Mouse (Mus musculus): ENCODE measurements around the gene Akt3. TPM values are rescaled to one million over a fixed set of nuclear protein-coding genes. Genes with fewer than 3 reads are reported as not detected.

Akt3 gene
- polyA plus RNA-seq, 1 experiment, result 32.6 TPM

DNA sequence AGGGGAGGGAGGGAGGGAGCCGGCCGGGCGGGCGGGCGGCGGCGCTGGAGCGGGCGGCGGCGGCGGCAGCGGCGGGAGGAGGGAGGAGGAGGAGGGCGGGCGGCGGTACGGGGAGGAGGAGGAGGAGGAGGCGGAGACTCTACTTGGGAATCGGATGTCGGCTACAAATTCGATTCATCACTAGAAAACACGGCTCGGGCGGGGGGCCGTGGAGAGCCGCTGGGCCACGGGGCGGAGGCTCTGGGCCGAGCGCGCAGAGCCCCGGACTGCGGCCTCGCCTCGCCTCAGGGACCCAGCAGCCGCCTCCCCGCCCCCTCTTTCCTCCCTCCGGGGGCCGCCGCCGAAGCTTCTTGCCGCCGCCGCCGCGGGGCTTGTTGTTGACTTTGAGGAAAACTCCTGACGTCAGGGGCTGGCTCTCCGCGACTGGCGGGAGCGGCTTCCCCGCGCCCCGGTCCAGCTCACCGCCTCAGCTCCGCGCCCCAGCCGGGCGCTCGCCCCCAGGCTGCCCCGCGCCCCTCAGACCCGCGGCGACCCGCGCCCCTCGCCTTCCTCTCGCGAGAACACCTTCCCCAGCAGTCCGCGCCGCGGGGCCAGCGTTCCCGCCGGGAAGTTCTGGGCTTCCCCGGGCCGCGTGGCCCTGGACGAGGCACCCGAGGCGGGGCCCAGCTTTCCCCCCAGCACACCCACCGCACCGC lies 487 bp upstream of the Akt3 start:
- no peak for TF ChIP-seq POLR2A (IDR thresholded peaks at IDR 0.05; ENCODE audit: borderline replicate concordance, low read depth, low read length)
- no peak for TF ChIP-seq CTCF (IDR thresholded peaks at IDR 0.05; ENCODE audit: low read depth, low read length)
- Histone ChIP-seq H3K4me1 (ENCODE audit: control insufficient read depth, insufficient read depth, low read length) (peaks cover 15% of the 10 kb centered on the region), H3K27ac (ENCODE audit: insufficient read depth, low read depth, low read length) (peak overlapping the region; percentile 49), H3K4me3 (ENCODE audit: insufficient read depth, low read length) (peak overlapping the region; percentile 76)

DNA sequence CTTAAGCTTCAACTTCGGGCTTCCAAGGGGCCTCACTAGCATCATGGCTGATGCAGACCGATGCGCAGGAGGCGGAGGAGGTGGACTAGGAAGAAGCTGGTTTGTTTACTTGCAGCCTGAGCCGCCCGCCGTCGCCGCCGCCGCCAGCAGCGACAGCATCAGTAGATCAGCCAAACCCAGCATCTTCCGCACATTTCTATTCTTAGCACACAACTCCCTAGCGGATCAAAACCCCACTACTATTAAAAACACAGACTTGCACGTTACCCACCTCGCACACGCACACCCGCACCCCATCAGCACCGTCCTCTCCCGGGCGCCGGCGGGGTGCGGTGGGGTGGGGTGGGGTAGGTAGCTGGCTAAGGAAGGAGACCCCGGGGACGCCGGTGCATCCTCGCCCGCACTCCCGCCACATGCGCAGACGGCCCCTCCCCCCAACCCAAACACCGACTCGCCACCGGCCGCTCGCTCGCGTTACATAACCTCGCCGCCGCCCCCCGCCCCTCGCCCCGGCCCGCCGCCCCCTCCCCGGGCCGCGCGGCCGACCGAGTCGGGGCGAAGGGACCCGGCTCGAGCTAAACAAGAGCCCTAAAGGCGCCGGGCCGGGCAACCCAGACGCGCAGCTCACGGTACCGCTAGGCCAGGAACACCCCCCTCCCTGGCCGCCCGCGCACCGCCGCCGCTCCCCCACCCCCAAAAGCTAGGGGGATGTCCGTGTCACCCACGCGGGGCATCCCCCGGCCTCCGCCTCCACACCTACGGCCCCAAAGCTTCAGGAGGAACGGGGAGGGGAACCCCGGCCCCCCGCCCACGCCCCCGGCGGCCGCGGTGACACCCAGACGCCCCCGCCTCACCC lies 597 bp downstream of the Akt3 start:
- peak overlapping the region; percentile 37; the same call in 1 of the 2 replicates for H3K27ac ChIP-seq (ENCODE audit: insufficient read depth, low read depth, low read length)
- TF ChIP-seq CTCF (IDR thresholded peaks at IDR 0.05; ENCODE audit: low read depth, low read length) (no peak), POLR2A (IDR thresholded peaks at IDR 0.05; ENCODE audit: borderline replicate concordance, low read depth, low read length) (no peak)
- H3K4me1 ChIP-seq (ENCODE audit: control insufficient read depth, insufficient read depth, low read length), result peaks cover 15% of the 10 kb centered on the region
- peak overlapping the region; percentile 57 for H3K4me3 ChIP-seq (ENCODE audit: insufficient read depth, low read length)

DNA sequence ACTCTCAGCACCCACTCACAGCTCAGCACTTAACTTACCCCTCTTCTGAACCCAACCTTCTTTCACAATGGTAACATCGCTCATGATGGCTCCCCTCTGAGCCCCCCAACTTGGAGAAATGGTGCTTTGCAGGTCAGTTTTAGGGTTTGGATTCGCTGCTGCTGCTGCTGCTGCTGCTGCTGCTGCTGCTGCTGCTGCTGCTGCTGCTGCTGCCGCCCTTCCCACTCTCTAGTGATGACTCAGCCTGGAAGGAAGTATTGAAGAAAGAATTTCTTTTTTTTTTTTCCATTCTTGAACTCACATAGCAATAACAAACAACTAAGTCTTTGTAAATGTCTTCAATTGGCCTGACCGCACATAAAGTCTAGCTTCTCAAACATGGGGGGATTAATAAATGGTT lies 9.4 kb downstream of the Akt3 start:
- no peak for TF ChIP-seq POLR2A (IDR thresholded peaks at IDR 0.05; ENCODE audit: borderline replicate concordance, low read depth, low read length)
- TF ChIP-seq CTCF (IDR thresholded peaks at IDR 0.05; ENCODE audit: low read depth, low read length), result no peak
- Histone ChIP-seq H3K4me3 (ENCODE audit: insufficient read depth, low read length) (peak overlapping the region; percentile 49), H3K27ac (ENCODE audit: insufficient read depth, low read depth, low read length) (0 out of 2 replicates have a peak overlapping the region, but pooled peaks have one; percentile 2), H3K4me1 (ENCODE audit: control insufficient read depth, insufficient read depth, low read length) (peaks cover 2% of the 10 kb centered on the region; the same call in 1 of the 2 replicates)

DNA sequence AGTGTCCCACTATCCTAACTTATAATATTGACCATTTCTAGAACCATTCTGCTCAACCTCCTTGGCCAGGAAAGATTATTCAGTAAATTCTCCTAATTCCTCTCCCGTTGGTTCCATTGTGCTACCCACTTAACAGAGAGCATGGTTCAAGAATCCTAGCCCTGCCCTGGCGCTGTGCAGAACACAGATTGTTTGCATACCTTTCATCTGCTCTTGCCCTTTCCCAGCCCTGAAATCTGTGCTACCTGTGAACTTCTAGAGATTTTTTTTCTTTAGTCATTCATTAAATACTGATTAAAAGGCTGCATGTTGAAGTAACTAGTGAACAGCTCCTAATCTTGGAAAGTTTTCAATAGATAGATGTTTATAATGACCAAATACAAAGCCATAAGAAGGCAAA lies 19.6 kb downstream of the Akt3 start:
- Histone ChIP-seq H3K27ac (ENCODE audit: insufficient read depth, low read depth, low read length) (no peak overlapping the region), H3K4me1 (ENCODE audit: control insufficient read depth, insufficient read depth, low read length) (no peaks in the 10 kb centered on the region), H3K4me3 (ENCODE audit: insufficient read depth, low read length) (no peak overlapping the region)
- TF ChIP-seq POLR2A (IDR thresholded peaks at IDR 0.05; ENCODE audit: borderline replicate concordance, low read depth, low read length), result no peak
- TF ChIP-seq CTCF (IDR thresholded peaks at IDR 0.05; ENCODE audit: low read depth, low read length), result no peak

DNA sequence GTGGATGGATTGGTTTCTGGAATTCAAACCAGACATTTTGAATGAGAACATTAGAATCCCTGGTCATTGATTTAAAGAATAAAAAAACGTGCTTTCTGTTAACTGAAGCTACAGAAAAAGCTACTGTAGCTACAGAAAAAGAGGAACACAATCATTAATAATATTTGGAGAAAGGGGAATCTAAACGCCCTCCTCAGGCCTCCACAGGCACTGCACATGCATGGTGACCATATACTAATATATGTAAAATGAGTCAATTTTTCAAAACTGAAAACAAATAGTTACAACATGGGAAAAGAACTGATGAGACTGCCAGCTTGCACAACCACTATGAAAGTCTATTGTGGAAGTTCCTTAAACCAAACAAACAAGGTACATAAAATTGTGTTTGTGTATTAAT lies 21.3 kb downstream of the Akt3 start:
- Histone ChIP-seq H3K4me3 (ENCODE audit: insufficient read depth, low read length) (no peak overlapping the region), H3K27ac (ENCODE audit: insufficient read depth, low read depth, low read length) (no peak overlapping the region), H3K4me1 (ENCODE audit: control insufficient read depth, insufficient read depth, low read length) (no peaks in the 10 kb centered on the region)
- TF ChIP-seq CTCF (IDR thresholded peaks at IDR 0.05; ENCODE audit: low read depth, low read length) (no peak), POLR2A (IDR thresholded peaks at IDR 0.05; ENCODE audit: borderline replicate concordance, low read depth, low read length) (no peak)

DNA sequence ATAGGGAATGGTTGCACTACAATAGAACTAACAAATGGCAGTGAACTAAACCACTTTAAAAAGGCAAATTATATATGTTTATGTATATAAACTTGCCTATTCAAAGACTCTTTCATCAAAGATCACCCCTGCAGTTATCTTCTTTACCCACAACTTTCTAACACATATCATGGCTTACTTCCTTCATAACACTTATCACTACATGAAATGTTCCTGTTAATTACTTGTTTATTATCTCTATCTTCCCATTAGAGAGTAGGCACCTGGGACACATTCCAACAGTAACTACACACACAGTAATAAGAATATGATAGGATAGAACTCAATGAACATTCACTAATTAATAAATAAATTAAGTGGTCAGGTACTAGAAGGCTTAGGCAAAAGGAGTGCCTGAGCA lies 21.8 kb downstream of the Akt3 start:
- Histone ChIP-seq H3K27ac (ENCODE audit: insufficient read depth, low read depth, low read length) (no peak overlapping the region), H3K4me1 (ENCODE audit: control insufficient read depth, insufficient read depth, low read length) (0 out of 2 replicates have a peak, but pooled peaks cover 1% of the 10 kb centered on the region), H3K4me3 (ENCODE audit: insufficient read depth, low read length) (no peak overlapping the region)
- no peak for TF ChIP-seq CTCF (IDR thresholded peaks at IDR 0.05; ENCODE audit: low read depth, low read length)
- no peak for TF ChIP-seq POLR2A (IDR thresholded peaks at IDR 0.05; ENCODE audit: borderline replicate concordance, low read depth, low read length)

DNA sequence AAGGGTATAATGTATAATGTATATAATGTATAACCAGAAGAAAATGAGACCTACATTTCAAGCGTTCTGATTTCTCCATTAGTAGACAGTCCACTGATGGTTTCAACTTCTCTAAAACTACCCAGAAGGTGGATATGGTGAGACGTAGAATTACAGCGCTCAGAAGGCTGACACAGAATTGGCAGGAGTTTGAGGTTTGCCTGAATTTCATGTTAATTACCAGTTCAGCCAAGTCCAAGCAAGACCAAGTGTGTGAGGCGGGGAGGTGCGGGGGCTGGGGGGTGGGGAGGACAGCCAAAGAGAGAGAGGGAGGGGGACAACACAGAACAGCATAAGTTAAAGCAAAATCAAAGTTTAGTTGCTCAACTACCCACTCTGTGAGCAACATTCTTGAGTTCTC lies 23.5 kb downstream of the Akt3 start:
- Histone ChIP-seq H3K4me3 (ENCODE audit: insufficient read depth, low read length) (no peak overlapping the region), H3K4me1 (ENCODE audit: control insufficient read depth, insufficient read depth, low read length) (0 out of 2 replicates have a peak, but pooled peaks cover 2% of the 10 kb centered on the region), H3K27ac (ENCODE audit: insufficient read depth, low read depth, low read length) (no peak overlapping the region)
- TF ChIP-seq CTCF (IDR thresholded peaks at IDR 0.05; ENCODE audit: low read depth, low read length) (no peak), POLR2A (IDR thresholded peaks at IDR 0.05; ENCODE audit: borderline replicate concordance, low read depth, low read length) (no peak)

DNA sequence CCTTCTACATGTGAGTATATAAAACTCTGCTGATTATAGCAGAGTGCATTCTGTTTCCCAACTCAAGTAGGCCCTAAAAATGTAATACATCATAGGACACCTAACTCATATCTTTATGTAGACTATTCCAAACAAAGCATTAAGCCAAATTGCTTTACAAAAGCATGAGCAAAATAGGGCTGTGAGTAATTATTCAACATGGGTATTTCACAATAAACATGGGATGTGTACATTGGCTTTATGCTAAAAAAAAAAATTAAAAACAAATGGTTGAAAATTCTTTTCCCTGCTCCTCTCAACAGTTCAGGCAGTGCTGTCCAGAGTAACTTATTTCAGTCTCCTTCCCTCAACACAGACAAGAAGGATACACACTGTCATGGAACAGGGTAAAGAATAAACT lies 26.9 kb downstream of the Akt3 start:
- Histone ChIP-seq H3K27ac (ENCODE audit: insufficient read depth, low read depth, low read length) (no peak overlapping the region), H3K4me3 (ENCODE audit: insufficient read depth, low read length) (no peak overlapping the region), H3K4me1 (ENCODE audit: control insufficient read depth, insufficient read depth, low read length) (0 out of 2 replicates have a peak, but pooled peaks cover 2% of the 10 kb centered on the region)
- TF ChIP-seq CTCF (IDR thresholded peaks at IDR 0.05; ENCODE audit: low read depth, low read length) (no peak), POLR2A (IDR thresholded peaks at IDR 0.05; ENCODE audit: borderline replicate concordance, low read depth, low read length) (no peak)

DNA sequence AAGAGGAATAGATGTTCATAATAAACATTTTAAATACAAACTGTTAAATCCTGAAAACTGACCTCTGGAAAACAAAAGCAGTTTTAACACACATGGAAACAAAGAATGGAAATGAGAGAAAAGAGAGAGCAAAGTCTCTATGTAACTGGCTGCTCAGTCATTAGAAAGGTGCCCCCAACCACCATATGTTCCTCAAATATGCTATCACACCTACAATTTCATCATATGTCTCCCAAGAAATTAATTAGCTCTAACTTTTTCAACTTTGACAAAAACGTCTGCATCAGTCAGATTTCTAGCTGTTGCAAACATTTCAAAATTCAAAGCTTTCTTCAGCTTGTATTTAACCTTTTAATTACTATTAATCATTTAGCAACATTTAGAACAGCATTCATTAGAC lies 59.0 kb downstream of the Akt3 start:
- no peak overlapping the region for H3K27ac ChIP-seq (ENCODE audit: insufficient read depth, low read depth, low read length)
- H3K4me3 ChIP-seq (ENCODE audit: insufficient read depth, low read length), result no peak overlapping the region
- H3K4me1 ChIP-seq (ENCODE audit: control insufficient read depth, insufficient read depth, low read length), result no peaks in the 10 kb centered on the region
- TF ChIP-seq POLR2A (IDR thresholded peaks at IDR 0.05; ENCODE audit: borderline replicate concordance, low read depth, low read length) (no peak), CTCF (IDR thresholded peaks at IDR 0.05; ENCODE audit: low read depth, low read length) (no peak)

DNA sequence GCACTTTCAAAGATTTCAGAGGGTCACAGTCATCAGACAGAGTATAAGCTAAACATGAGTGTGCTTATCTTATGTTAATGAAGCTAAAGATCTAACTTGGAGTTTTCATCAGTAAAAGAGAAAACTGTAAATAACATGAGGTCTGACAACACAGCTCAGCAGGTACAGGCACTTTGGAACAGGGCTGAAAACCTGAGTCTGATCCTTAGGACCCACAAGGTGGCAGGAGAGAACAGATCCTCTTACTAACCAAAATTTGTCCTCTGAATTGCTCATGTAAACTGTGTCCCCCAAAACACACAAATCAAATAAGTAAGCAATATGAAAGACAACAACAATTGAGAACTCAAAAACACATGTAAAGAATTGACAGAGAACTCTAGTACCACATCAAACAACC lies 62.8 kb downstream of the Akt3 start:
- TF ChIP-seq CTCF (IDR thresholded peaks at IDR 0.05; ENCODE audit: low read depth, low read length), result no peak
- Histone ChIP-seq H3K4me3 (ENCODE audit: insufficient read depth, low read length) (no peak overlapping the region), H3K4me1 (ENCODE audit: control insufficient read depth, insufficient read depth, low read length) (peaks cover 4% of the 10 kb centered on the region), H3K27ac (ENCODE audit: insufficient read depth, low read depth, low read length) (no peak overlapping the region)

All from bone marrow macrophage, adult 2 months (primary cell).